Mouse (Mus musculus): ENCODE data around the gene Hs2st1.

DNA sequence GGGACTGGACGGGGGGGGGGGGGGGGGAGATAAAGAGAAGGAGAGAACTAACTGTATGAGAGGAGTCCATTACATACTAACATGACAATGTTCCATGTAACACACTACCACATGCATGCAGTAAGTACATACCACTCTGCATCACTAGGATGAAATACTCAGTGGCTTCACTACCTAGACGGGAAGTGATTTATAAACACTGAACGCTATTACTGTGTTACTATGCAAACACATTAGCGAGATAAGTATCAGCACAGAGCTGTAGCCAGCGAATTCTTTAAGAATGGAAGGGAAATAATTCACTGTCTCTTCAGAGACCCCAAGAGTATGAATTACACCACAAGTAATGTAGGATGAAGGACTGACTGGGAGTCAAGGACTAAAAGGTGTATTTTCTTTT lies 51.1 kb downstream of the Hs2st1 start:
- TF ChIP-seq CTCF (IDR thresholded peaks at IDR 0.05; ENCODE audit: low read depth) (no peak), EP300 (IDR thresholded peaks at IDR 0.05; ENCODE audit: low read depth) (no peak)
